Mouse (Mus musculus) embryonic facial prominence, embryonic 12.5 days (tissue): Measurements from ENCODE around the gene Erich4. TPM values are rescaled to one million over a fixed set of nuclear protein-coding genes. Genes with fewer than 3 reads are reported as not detected.

Experiments
- ATAC-seq: fragments of 200-750 bp; cut with Nextera tagmentation; 2 replicates; pipeline ENCODE4 v1.8.0; 2017; ENCODE audit not compliant: insufficient number of reproducible peaks, insufficient read depth, low FRiP score, low TSS enrichment
- H3K27ac ChIP-seq: fragments of 300-500 bp; sonication (generic); 2 replicates; pipeline ENCODE4 v1.5.1; 2016; ENCODE audit warnings: mild to moderate bottlenecking
- H3K27me3 ChIP-seq: fragments of 300-500 bp; sonication (generic); 2 replicates; pipeline ENCODE4 v1.6.1; 2016; ENCODE audit warnings: mild to moderate bottlenecking, moderate library complexity
- H3K36me3 ChIP-seq: fragments of 300-500 bp; sonication (generic); 2 replicates; pipeline ENCODE4 v1.6.1; 2016; ENCODE audit warnings: mild to moderate bottlenecking
- H3K4me1 ChIP-seq: fragments of 300-500 bp; sonication (generic); 2 replicates; pipeline ENCODE4 v1.6.1; 2016
- H3K4me2 ChIP-seq: fragments of 300-500 bp; sonication (generic); replicated peaks from 2 replicates; pipeline ENCODE4 v1.6.1; 2016; ENCODE audit warnings: mild to moderate bottlenecking, moderate library complexity
- H3K4me3 ChIP-seq: fragments of 300-500 bp; sonication (generic); 2 replicates; pipeline ENCODE4 v1.5.1; 2016; ENCODE audit warnings: mild to moderate bottlenecking
- H3K9ac ChIP-seq: fragments of 300-500 bp; sonication (generic); 2 replicates; pipeline ENCODE4 v1.6.1; 2016; ENCODE audit warnings: mild to moderate bottlenecking, moderate library complexity
- H3K9me3 ChIP-seq: fragments of 300-500 bp; sonication (generic); 2 replicates; pipeline ENCODE4 v1.6.1; 2016; ENCODE audit warnings: mild to moderate bottlenecking, moderate library complexity
- WGBS: fragments of 180-500 bp; shearing (Covaris S2); methylation state at CpG from one replicate; pipeline ENCODE4 v1.1.7; 2016; 5-methylcytosine and 5-hydroxymethylcytosine counted together
- polyA plus RNA-seq: library from polyadenylated mRNA; unstranded; fragments of >200 nt; fragmentation: Nextera tagmentation; extraction: Ambion mirVana; gene quantifications from 2 replicates; pipeline ENCODE4 v1.2.1, GENCODE M21; 2016

Gene Erich4
- polyA plus RNA-seq, 1 experiment from 2014 or later, result not detected

- no peak for ATAC-seq
- WGBS, result 90% methylated on average over 5 of the region's 5 CpGs
- peaks cover 5% of the 10 kb centered on the region for H3K4me1 ChIP-seq
- H3K9me3 ChIP-seq, result no peaks in the 10 kb centered on the region
- peaks cover 13% of the 10 kb centered on the region for H3K36me3 ChIP-seq
- no peaks in the 10 kb centered on the region for H3K27me3 ChIP-seq
- H3K27ac ChIP-seq, result no peak overlapping the region
- H3K9ac ChIP-seq, result no peak overlapping the region; the same call in 1 of the 2 replicates
- peak overlapping the region; percentile 59 for H3K4me2 ChIP-seq
- peak overlapping the region; percentile 64 for H3K4me3 ChIP-seq
Observed at GRCm38 (mm10) chr7:25620101-25620500, 4.4 kb upstream of the Erich4 start.

GRCm38 (mm10) chr7:25619722-25619991, 4.0 kb upstream of the Erich4 start:
- Histone ChIP-seq H3K4me2 (peak overlapping the region; percentile 59), H3K4me1 (peaks cover 5% of the 10 kb centered on the region), H3K27me3 (no peaks in the 10 kb centered on the region), H3K36me3 (peaks cover 13% of the 10 kb centered on the region), H3K9ac (peak overlapping the region; percentile 50), H3K4me3 (peak overlapping the region; percentile 64), H3K27ac (no peak overlapping the region), H3K9me3 (no peaks in the 10 kb centered on the region)
- WGBS, result 18% methylated on average over 5 of the region's 5 CpGs
- ATAC-seq, result no peak

- Histone ChIP-seq H3K4me3 (peak within 1 kb of the TSS; percentile 64), H3K9me3 (no peaks in the 10 kb centered on the region), H3K9ac (peak within 1 kb of the TSS; percentile 50), H3K4me1 (peaks cover 5% of the 10 kb centered on the region), H3K27me3 (no peaks in the 10 kb centered on the region), H3K36me3 (peaks cover 10% of the 10 kb centered on the region), H3K4me2 (peak within 1 kb of the TSS; percentile 59), H3K27ac (no peak within 1 kb of the TSS)
- ATAC-seq, result peak; percentile 78
- WGBS, result 1% methylated on average over 53 of the region's 53 CpGs
Observed at GRCm38 (mm10) chr7:25618865-25619721, 3.4 kb upstream of the Erich4 start, which contains the start of gene Dmac2. Gene Dmac2 (plus strand): TSS chr7:25619414.

GRCm38 (mm10) chr7:25617376-25618160, 1.9 kb upstream of the Erich4 start:
- Histone ChIP-seq H3K4me1 (peaks cover 5% of the 10 kb centered on the region), H3K9ac (no peak overlapping the region), H3K4me3 (no peak overlapping the region), H3K27me3 (no peaks in the 10 kb centered on the region), H3K36me3 (peaks cover 8% of the 10 kb centered on the region; the same call in 1 of the 2 replicates), H3K27ac (no peak overlapping the region), H3K4me2 (no peak overlapping the region), H3K9me3 (no peaks in the 10 kb centered on the region)
- no peak for ATAC-seq
- 84% methylated on average over 10 of the region's 10 CpGs for WGBS

- WGBS, result 67% methylated on average over 21 of the region's 21 CpGs
- ATAC-seq, result no peak
- no peaks in the 10 kb centered on the region for H3K27me3 ChIP-seq
- H3K36me3 ChIP-seq, result no peaks in the 10 kb centered on the region
- H3K4me3 ChIP-seq, result no peak overlapping the region
- H3K9me3 ChIP-seq, result no peaks in the 10 kb centered on the region
- no peak overlapping the region for H3K9ac ChIP-seq
- H3K27ac ChIP-seq, result no peak overlapping the region
- no peak overlapping the region for H3K4me2 ChIP-seq
- H3K4me1 ChIP-seq, result peaks cover 5% of the 10 kb centered on the region
Observed at GRCm38 (mm10) chr7:25614831-25615705, 624 bp downstream of the Erich4 start.

GRCm38 (mm10) chr7:25614086-25614485, 1.6 kb downstream of the Erich4 start:
- H3K9ac ChIP-seq, result no peak overlapping the region
- H3K27ac ChIP-seq, result no peak overlapping the region
- H3K27me3 ChIP-seq, result no peaks in the 10 kb centered on the region
- no peaks in the 10 kb centered on the region for H3K9me3 ChIP-seq
- 86% methylated on average over 5 of the region's 5 CpGs for WGBS
- no peaks in the 10 kb centered on the region for H3K36me3 ChIP-seq
- no peak overlapping the region for H3K4me3 ChIP-seq
- no peak overlapping the region for H3K4me2 ChIP-seq
- H3K4me1 ChIP-seq, result no peaks in the 10 kb centered on the region
- ATAC-seq, result no peak

- H3K4me2 ChIP-seq, result no peak overlapping the region
- no peaks in the 10 kb centered on the region for H3K27me3 ChIP-seq
- 39% methylated on average over 7 of the region's 7 CpGs for WGBS
- no peaks in the 10 kb centered on the region for H3K9me3 ChIP-seq
- no peak for ATAC-seq
- H3K36me3 ChIP-seq, result no peaks in the 10 kb centered on the region
- no peak overlapping the region for H3K9ac ChIP-seq
- no peaks in the 10 kb centered on the region for H3K4me1 ChIP-seq
- H3K4me3 ChIP-seq, result no peak overlapping the region
- H3K27ac ChIP-seq, result no peak overlapping the region
Observed at GRCm38 (mm10) chr7:25611501-25611900, 4.2 kb downstream of the Erich4 start.

- Histone ChIP-seq H3K4me3 (no peak overlapping the region), H3K9ac (no peak overlapping the region), H3K27me3 (no peaks in the 10 kb centered on the region), H3K36me3 (no peaks in the 10 kb centered on the region), H3K4me2 (no peak overlapping the region), H3K27ac (no peak overlapping the region), H3K4me1 (no peaks in the 10 kb centered on the region), H3K9me3 (no peaks in the 10 kb centered on the region)
- WGBS, result 26% methylated on average over 6 of the region's 6 CpGs
- no peak for ATAC-seq
Observed at GRCm38 (mm10) chr7:25610056-25610455, 5.6 kb downstream of the Erich4 start.

GRCm38 (mm10) chr7:25607196-25607595, 8.5 kb downstream of the Erich4 start:
- Histone ChIP-seq H3K4me3 (no peak overlapping the region), H3K27ac (no peak overlapping the region), H3K4me1 (no peaks in the 10 kb centered on the region), H3K27me3 (no peaks in the 10 kb centered on the region), H3K36me3 (no peaks in the 10 kb centered on the region), H3K9ac (no peak overlapping the region), H3K4me2 (no peak overlapping the region), H3K9me3 (no peaks in the 10 kb centered on the region)
- WGBS, result 70% methylated on average over 2 of the region's 2 CpGs
- no peak for ATAC-seq

- WGBS, result 75% methylated on average over 4 of the region's 4 CpGs
- H3K4me3 ChIP-seq, result no peak overlapping the region
- no peak overlapping the region for H3K9ac ChIP-seq
- H3K27me3 ChIP-seq, result no peaks in the 10 kb centered on the region
- no peak overlapping the region for H3K4me2 ChIP-seq
- H3K4me1 ChIP-seq, result no peaks in the 10 kb centered on the region
- H3K9me3 ChIP-seq, result no peaks in the 10 kb centered on the region
- H3K27ac ChIP-seq, result no peak overlapping the region
- no peaks in the 10 kb centered on the region for H3K36me3 ChIP-seq
- ATAC-seq, result no peak
Observed at GRCm38 (mm10) chr7:25606625-25607063, 9.0 kb downstream of the Erich4 start.

- Histone ChIP-seq H3K9ac (no peak overlapping the region), H3K4me2 (no peak overlapping the region), H3K4me3 (no peak overlapping the region), H3K9me3 (no peaks in the 10 kb centered on the region), H3K27me3 (no peaks in the 10 kb centered on the region), H3K4me1 (no peaks in the 10 kb centered on the region), H3K27ac (no peak overlapping the region), H3K36me3 (no peaks in the 10 kb centered on the region)
- 86% methylated on average over 16 of the region's 16 CpGs for WGBS
- no peak for ATAC-seq
Observed at GRCm38 (mm10) chr7:25601346-25601745, 14.3 kb downstream of the Erich4 start.
